Mouse (Mus musculus): ENCODE measurements around the gene Smarca1.

The Smarca1 gene

DNA sequence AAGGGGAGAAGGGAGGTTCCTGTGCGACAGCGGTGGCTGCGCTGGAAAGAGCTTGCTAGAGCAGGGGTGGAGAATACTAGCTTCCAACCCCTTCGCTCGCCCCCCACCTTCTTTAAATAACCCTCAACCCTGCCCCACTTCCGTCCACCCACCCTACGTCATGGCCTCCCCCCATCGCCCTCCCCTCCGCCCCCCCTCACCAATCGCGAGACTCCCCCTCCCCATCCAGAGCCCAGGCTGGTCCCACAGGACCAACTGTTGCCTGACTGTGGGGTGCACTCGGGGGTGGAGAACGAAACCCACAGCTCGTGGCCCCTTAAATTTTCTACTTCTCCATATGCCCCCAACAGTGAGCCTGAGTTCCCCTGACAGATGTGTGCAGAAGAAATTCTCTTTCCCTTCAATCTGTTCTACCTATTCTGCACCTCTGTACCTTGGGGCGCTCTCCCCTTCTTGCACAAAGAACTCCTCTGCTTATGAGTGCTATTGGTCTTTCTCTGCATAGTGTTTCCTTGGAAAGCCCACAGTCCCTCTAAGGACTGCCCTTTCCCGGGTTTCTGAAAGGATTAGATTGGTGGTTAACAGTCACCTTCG, at the start of gene Smarca1:
Gene Smarca1 (minus strand): TSS at position 544 of the 594 bp plus-strand sequence.
- CTCF ChIA-PET: no interaction called here

GRCm38 (mm10) chrX:47937740-47938139, 45.0 kb upstream of the Smarca1 start:
- CTCF ChIA-PET: no interaction called here

DNA sequence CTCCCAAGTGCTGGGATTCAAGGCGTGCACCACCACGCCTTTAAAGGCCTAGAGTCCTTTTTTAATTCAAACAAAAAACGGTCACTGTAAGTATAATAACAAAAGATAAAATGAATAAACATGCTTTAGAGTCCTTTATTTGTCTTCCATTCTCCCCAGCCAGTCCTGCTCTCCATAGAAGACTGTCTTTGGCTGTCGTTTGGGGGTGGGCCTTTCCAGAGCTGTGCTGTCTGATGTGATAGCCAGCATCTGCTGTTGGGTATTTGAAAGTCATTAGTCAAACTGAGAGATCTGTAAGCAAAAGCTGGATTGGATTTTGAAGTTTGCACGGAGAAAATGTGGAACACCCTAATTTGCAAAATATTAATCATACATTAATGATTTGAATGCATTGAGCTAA, 44.1 kb upstream of the Smarca1 start:
- CTCF ChIA-PET: no interaction called here

DNA sequence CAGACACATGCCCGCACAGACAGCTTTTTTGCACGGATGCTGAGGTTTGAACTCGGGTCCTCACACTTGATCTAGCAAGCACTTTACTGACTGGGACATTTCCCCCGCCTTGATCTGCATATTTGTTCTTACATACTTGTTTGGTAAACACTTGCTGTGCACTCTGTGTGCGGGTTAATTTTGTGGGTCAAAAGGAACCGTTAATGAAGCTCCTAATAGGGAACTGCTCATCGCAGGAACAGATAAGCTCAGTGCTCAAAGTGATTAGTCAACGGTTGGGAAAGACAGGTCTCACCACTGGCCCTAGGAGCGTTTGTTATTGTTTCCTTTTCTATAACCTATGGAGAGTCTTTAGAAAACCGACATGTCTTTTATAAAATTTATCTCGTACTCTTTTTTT, 41.6 kb upstream of the Smarca1 start:
- CTCF ChIA-PET: no interaction called here

GRCm38 (mm10) chrX:47930449-47930848, 37.7 kb upstream of the Smarca1 start:
- CTCF ChIA-PET: no interaction called here

DNA sequence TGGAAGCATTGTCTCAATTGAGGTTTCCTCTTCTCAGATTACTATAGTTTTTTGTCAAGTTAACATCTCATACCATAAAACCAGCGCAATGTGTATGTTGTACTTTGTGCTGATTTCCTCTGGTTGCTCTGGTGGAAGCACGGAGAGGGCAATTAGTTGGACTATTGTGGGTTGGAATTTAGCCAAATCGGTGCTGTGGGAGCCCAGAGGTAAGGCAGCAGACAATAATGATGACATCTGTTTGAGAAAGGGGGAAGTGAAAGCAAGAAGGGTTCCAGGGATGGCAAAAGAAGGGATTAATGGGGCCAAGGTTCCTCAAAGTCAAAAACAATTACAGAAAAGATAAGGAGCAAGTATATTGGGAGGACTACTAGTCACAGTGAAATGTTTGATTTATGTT, 35.2 kb upstream of the Smarca1 start:
- CTCF ChIA-PET: no interaction called here

- CTCF ChIA-PET: no interaction called here
Measured at GRCm38 (mm10) chrX:47920541-47920940, 27.8 kb upstream of the Smarca1 start.

DNA sequence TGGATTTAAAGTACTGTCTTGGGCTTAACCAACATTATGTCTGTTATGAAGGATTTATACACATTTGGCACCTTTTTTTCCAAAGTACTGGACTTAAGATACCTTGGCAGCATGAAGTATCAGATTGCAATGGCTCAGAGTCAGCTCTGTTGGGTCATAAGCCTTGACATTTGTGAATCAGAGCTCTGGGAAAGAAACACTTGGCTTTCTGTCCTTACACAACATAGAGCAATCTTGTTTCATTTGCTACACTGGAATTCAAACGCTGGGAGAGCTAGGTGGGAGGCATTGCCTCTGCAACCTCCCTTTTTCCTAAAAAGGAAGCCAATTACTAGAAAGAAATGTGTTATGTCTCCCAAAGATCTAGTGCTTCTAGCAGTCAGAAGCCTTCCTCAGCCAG, 24.1 kb upstream of the Smarca1 start:
- CTCF ChIA-PET: no interaction called here

- CTCF ChIA-PET: no interaction called here
Measured at GRCm38 (mm10) chrX:47913543-47913938, 20.8 kb upstream of the Smarca1 start.

DNA sequence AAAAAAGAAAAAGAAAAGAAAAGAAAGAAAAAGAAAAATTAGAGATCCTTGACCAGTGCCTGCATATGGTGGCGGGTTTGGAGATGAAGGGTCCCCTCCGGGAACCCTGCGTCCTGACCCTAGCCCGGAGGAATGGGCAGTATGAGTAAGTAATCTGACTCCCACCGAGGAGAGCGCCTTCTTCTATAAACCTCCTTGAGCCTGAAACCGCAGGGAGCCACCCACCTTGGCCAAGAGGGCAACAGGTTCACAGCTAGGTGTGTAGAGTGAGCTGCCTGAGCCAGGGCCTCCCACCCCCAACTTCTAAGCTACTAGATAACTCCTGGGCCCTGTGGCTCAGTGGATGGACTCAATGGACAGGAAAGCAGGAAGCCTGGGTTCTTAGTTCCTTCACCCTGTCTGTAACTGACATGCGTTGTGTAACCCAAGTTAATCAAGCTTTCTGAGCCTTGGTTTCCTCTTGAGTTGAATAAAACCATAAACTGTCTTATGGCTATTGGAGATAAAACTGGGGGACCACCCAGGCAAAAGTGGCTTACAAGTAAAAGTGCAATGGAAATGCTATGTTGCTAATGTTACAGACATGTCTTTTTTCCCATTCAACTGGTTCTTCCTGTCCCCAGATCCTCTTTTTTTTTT, 20.2 kb upstream of the Smarca1 start:
- CTCF ChIA-PET: no interaction called here

GRCm38 (mm10) chrX:47912306-47912792, 19.6 kb upstream of the Smarca1 start, which contains the start of gene Ocrl:
Ocrl (plus strand) TSS chrX:47912387.
- CTCF ChIA-PET: no interaction called here

DNA sequence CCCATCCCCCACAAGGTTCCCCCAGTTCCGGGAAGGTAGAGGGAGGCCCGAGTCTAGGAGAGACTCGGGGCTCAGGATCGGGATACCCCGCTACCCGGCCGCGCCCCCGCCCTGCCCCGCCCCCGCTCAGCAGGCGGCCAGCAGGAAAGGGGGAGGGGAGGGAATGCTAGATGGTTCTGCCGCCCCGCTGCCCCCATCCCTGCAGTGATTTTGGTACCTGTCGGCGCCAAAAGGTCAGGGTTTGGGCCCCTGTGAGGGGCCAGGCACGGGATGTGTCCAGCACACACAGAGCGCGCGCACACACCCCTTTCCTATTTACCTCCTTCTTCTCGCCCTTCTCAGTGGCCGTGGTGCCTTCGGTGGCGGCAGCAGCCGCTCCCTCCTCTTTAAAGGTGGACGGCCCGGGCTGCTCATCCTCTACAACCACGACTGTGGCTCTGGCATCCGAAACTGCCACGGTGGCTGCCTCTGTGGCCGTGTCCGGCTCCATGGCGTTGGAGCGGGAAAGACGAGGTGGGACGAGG, 805 bp downstream of the Smarca1 start:
- CTCF ChIA-PET: no interaction called here

GRCm38 (mm10) chrX:47891243-47891906, 1.4 kb downstream of the Smarca1 start:
- CTCF ChIA-PET: no interaction called here

DNA sequence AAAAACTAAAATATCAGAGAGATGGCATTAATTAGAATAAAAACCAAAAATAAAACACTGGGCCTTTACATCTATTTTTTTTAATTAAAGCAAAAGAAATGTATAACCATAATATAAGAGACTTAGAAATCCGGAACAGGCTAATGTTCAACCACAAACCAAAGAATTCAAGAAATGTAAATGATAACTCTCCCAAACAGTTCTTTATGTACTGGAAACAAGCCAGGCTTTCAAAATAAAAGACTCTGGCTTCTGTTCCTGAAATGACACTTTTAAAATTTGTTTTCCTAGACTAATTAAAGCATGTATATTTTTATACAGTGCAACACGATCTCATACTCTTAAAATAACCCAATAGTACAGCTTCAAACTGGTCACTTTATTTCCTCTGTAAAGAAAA, 5.4 kb downstream of the Smarca1 start:
- CTCF ChIA-PET: no interaction called here

GRCm38 (mm10) chrX:47882813-47883212, 10.0 kb downstream of the Smarca1 start:
- CTCF ChIA-PET: no interaction called here

DNA sequence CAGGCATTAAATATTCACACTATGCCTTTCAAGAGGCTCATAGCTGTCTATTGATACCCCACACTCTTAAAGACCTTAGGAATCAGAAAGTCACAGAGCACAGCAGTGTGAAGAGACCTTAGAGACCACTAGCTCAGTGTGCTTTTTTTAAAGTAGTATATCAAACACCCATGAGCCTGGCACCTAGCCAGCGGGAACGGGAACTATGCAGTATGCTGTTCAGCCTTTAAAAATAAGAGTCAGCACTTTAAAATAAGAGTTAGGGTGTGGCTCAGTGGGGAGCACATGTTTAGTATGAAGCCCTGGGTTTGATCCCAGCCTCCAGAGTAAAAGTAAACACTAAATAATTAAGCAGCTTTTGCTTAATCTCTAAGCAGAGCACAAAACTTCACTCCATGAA, 12.7 kb downstream of the Smarca1 start:
- CTCF ChIA-PET: no interaction called here

- CTCF ChIA-PET: no interaction called here
Measured at GRCm38 (mm10) chrX:47858544-47858943, 34.2 kb downstream of the Smarca1 start.

GRCm38 (mm10) chrX:47835835-47836195, 57.0 kb downstream of the Smarca1 start:
- CTCF ChIA-PET: no interaction called here

GRCm38 (mm10) chrX:47835098-47835834, 57.5 kb downstream of the Smarca1 start:
- CTCF ChIA-PET: no interaction called here

- CTCF ChIA-PET: no interaction called here
Measured at GRCm38 (mm10) chrX:47833431-47833830, 59.3 kb downstream of the Smarca1 start.

GRCm38 (mm10) chrX:47820566-47820965, 72.2 kb downstream of the Smarca1 start:
- CTCF ChIA-PET: no interaction called here

GRCm38 (mm10) chrX:47808717-47809116, 84.1 kb downstream of the Smarca1 start:
- CTCF ChIA-PET: no interaction called here

GRCm38 (mm10) chrX:47764440-47764839, 128.3 kb downstream of the Smarca1 start:
- CTCF ChIA-PET: no interaction called here

Data from spleen, embryonic (tissue).